Mouse (Mus musculus) B cell, adult 2 months (primary cell): Measurements from ENCODE around the gene Zfp940.
A peak's percentile ranks its signal among the peaks of the same experiment; 100 is the strongest.

ENCODE experiments used
- DNase-seq, 2 experiments: peaks; one replicate each; pipeline ENCODE4 v3.0.0; 2022

Gene Zfp940

GRCm38 (mm10) chr7:29807046-29807445 lies 46.4 kb downstream of the Zfp940 start:
- DNase-seq = no peak

DNA sequence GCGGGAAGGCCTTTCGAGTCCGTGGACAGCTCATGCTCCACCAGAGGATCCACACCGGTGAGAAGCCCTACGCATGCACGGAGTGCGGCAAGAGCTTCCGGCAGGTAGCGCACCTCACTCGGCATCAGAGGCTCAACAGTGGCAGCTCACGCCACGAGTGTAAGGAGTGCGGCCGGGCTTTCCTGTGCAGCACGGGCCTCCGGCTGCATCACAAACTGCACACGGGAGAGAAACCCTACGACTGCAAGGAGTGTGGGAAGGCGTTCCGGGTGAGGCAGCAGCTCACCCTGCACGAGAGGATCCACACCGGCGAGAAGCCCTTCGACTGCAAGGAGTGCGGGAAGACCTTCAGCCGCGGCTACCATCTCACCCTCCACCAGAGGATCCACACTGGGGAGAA lies 60.6 kb downstream of the Zfp940 start:
- DNase-seq = no peak

DNA sequence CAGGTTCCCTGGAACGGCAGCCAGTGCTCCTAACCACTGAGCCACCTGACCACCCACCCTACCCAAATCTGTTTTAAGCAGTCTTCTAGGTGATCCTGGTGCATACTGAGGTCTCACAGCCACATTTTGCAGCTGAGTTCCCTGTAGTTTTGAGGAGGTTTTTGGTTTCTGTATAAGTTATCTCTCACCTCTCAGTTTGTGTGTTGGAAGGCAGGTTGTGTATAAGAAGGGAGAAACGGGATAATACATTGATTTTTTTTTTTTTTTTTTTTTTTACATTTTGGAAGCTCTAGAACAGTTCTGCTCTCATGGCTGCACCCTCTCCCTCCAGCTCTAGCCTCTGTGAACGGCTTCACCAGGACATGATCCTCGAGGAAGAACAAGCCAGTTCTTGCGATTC lies 67.6 kb downstream of the Zfp940 start:
- no peak for DNase-seq

- DNase-seq = no peak
Observed at GRCm38 (mm10) chr7:29785023-29785422, 68.4 kb downstream of the Zfp940 start.

GRCm38 (mm10) chr7:29783871-29784551 lies 69.5 kb downstream of the Zfp940 start, which contains the start of gene Zfp30:
Gene Zfp30, plus strand, starts transcription at chr7:29783998.
- DNase-seq = peak; percentile 63 to 70
